Mouse (Mus musculus) MEL (cell line): ENCODE measurements around the gene Cysrt1. TPM values are rescaled to one million over a fixed set of nuclear protein-coding genes. Genes with fewer than 3 reads are reported as not detected.

Experiments
- DNase-seq: peaks from one replicate; pipeline ENCODE4 v3.0.0; 2011; ENCODE audit warnings: low read depth, low spot score
- H3K27ac ChIP-seq: 2 replicates; pipeline ENCODE4 v1.5.1; 2012; ENCODE audit warnings: low read depth, mild to moderate bottlenecking, control low read depth, low read length, moderate library complexity; ENCODE audit not compliant: control insufficient read depth
- H3K27me3 ChIP-seq, 2 experiments: fragments of 150-350 bp in 1 of 2; sonication (generic) in 1 of 2; 2 replicates each; pipeline ENCODE4 v1.6.1; 2012; ENCODE audit warnings: low read length in 2 of 2, mild to moderate bottlenecking in 2 of 2, improper control_type of control experiment in 1 of 2, moderate library complexity in 1 of 2; ENCODE audit not compliant: insufficient read depth in 2 of 2, control insufficient read depth in 1 of 2
- H3K36me3 ChIP-seq, 2 experiments: 2 replicates each; pipeline ENCODE4 v1.6.1; 2012 to 2014; ENCODE audit warnings: low read length in 2 of 2, improper control_type of control experiment in 1 of 2, inconsistent platforms in 1 of 2, mild to moderate bottlenecking in 1 of 2; ENCODE audit not compliant: insufficient read depth in 2 of 2, control insufficient read depth in 1 of 2
- H3K4me1 ChIP-seq, 2 experiments: fragments of 150-350 bp in 1 of 2; sonication (generic) in 1 of 2; 2 replicates each; pipeline ENCODE4 v1.6.1; 2012; ENCODE audit warnings: low read length in 2 of 2, improper control_type of control experiment in 1 of 2, mild to moderate bottlenecking in 1 of 2; ENCODE audit not compliant: insufficient read depth in 2 of 2, control insufficient read depth in 1 of 2
- H3K4me3 ChIP-seq, 2 experiments: fragments of 150-350 bp in 1 of 2; sonication (generic) in 1 of 2; 2 replicates each; pipeline ENCODE4 v1.5.1; 2012; ENCODE audit warnings: low read depth in 2 of 2, low read length in 2 of 2, mild to moderate bottlenecking in 2 of 2, moderate library complexity in 2 of 2, control low read depth in 1 of 2, improper control_type of control experiment in 1 of 2; ENCODE audit not compliant: control insufficient read depth in 1 of 2, insufficient read depth in 1 of 2
- H3K79me2 ChIP-seq: 2 replicates; pipeline ENCODE4 v1.6.1; 2012; ENCODE audit warnings: mild to moderate bottlenecking, low read length, moderate library complexity; ENCODE audit not compliant: control insufficient read depth, poor library complexity, insufficient read depth
- H3K9ac ChIP-seq: 2 replicates; pipeline ENCODE4 v1.6.1; 2012; ENCODE audit warnings: low read depth, mild to moderate bottlenecking, control low read depth, low read length, moderate library complexity; ENCODE audit not compliant: control insufficient read depth, poor library complexity, severe bottlenecking
- H3K9me3 ChIP-seq: fragments of 150-350 bp; sonication (generic); replicated peaks from 2 replicates; pipeline ENCODE4 v1.6.1; 2012; ENCODE audit warnings: mild to moderate bottlenecking, low read length, improper control_type of control experiment, moderate library complexity; ENCODE audit not compliant: insufficient read depth
- BHLHE40 ChIP-seq: IDR thresholded peaks from 2 replicates; pipeline ENCODE4 v1.6.1; 2012; ENCODE audit warnings: low read depth, mild to moderate bottlenecking, inconsistent platforms, low read length, improper control_type of control experiment, borderline replicate concordance
- CHD1 ChIP-seq: IDR thresholded peaks from 2 replicates; pipeline ENCODE4 v1.6.1; 2012; ENCODE audit warnings: low read depth, mild to moderate bottlenecking, inconsistent platforms, low read length, improper control_type of control experiment
- CHD2 ChIP-seq: IDR thresholded peaks from 2 replicates; pipeline ENCODE4 v1.6.1; 2011; ENCODE audit warnings: low read length, improper control_type of control experiment
- CTCF ChIP-seq, 3 experiments: IDR thresholded peaks in 2 of 3; conservative IDR thresholded peaks in 1 of 3; 2 replicates each; pipeline ENCODE4 v1.5.1; 2011 to 2012; ENCODE audit warnings: low read length in 3 of 3, low read depth in 2 of 3, mild to moderate bottlenecking in 2 of 3, improper control_type of control experiment in 1 of 3, inconsistent platforms in 1 of 3, mixed read lengths in 1 of 3, moderate library complexity in 1 of 3; ENCODE audit not compliant: control insufficient read depth in 1 of 3, insufficient read depth in 1 of 3, poor library complexity in 1 of 3, severe bottlenecking in 1 of 3
- E2F4 ChIP-seq: IDR thresholded peaks from 2 replicates; pipeline ENCODE4 v1.6.1; 2011; ENCODE audit warnings: low read depth, low read length, improper control_type of control experiment, borderline replicate concordance
- ELF1 ChIP-seq: IDR thresholded peaks from 2 replicates; pipeline ENCODE4 v1.6.1; 2014; ENCODE audit warnings: low read depth, mild to moderate bottlenecking, inconsistent platforms, low read length, improper control_type of control experiment, moderate library complexity
- EP300 ChIP-seq, 2 experiments: IDR thresholded peaks; 2 replicates each; pipeline ENCODE4 v1.6.1; 2011; ENCODE audit warnings: improper control_type of control experiment in 2 of 2, low read length in 2 of 2, low read depth in 1 of 2, mild to moderate bottlenecking in 1 of 2
- GATA1 ChIP-seq: IDR thresholded peaks from 2 replicates; pipeline ENCODE4 v1.6.1; 2011; ENCODE audit warnings: low read depth, low read length, improper control_type of control experiment
- HCFC1 ChIP-seq: IDR thresholded peaks from 2 replicates; pipeline ENCODE4 v1.6.1; 2012; ENCODE audit warnings: low read depth, mild to moderate bottlenecking, inconsistent platforms, low read length, improper control_type of control experiment, moderate library complexity
- JUND ChIP-seq: IDR thresholded peaks from 2 replicates; pipeline ENCODE4 v1.6.1; 2011; ENCODE audit warnings: low read depth, mild to moderate bottlenecking, improper control_type of control experiment, low read length
- KAT2A ChIP-seq: conservative IDR thresholded peaks from 2 replicates; pipeline ENCODE4 v1.6.1; 2012; ENCODE audit warnings: low read depth, low read length, improper control_type of control experiment, inconsistent platforms
- MAFK ChIP-seq: IDR thresholded peaks from 2 replicates; pipeline ENCODE4 v1.6.1; 2011; ENCODE audit warnings: low read depth, mild to moderate bottlenecking, low read length, improper control_type of control experiment, borderline replicate concordance
- MAX ChIP-seq: IDR thresholded peaks from 2 replicates; pipeline ENCODE4 v1.6.1; 2011; ENCODE audit warnings: low read length, improper control_type of control experiment
- MAZ ChIP-seq: IDR thresholded peaks from 2 replicates; pipeline ENCODE4 v1.6.1; 2012; ENCODE audit warnings: low read depth, mild to moderate bottlenecking, inconsistent platforms, low read length, improper control_type of control experiment
- MEF2A ChIP-seq: IDR thresholded peaks from 2 replicates; pipeline ENCODE4 v1.6.1; 2014; ENCODE audit warnings: low read depth, mild to moderate bottlenecking, inconsistent platforms, low read length, improper control_type of control experiment; ENCODE audit not compliant: poor library complexity, insufficient replicate concordance, severe bottlenecking; ENCODE audit errors: extremely low read depth
- MXI1 ChIP-seq: IDR thresholded peaks from 2 replicates; pipeline ENCODE4 v1.6.1; 2011; ENCODE audit warnings: mild to moderate bottlenecking, low read depth, low read length, improper control_type of control experiment
- MYC ChIP-seq: IDR thresholded peaks from 2 replicates; pipeline ENCODE4 v1.6.1; 2011; ENCODE audit warnings: low read depth, mild to moderate bottlenecking, low read length, improper control_type of control experiment, moderate library complexity
- POLR2A ChIP-seq, 2 experiments: IDR thresholded peaks; 2 replicates each; pipeline ENCODE4 v1.6.1; 2011 to 2012; ENCODE audit warnings: low read length in 2 of 2, mild to moderate bottlenecking in 2 of 2, control low read depth in 1 of 2, improper control_type of control experiment in 1 of 2, low read depth in 1 of 2, moderate library complexity in 1 of 2; ENCODE audit not compliant: control insufficient read depth in 1 of 2, insufficient read depth in 1 of 2, poor library complexity in 1 of 2
- POLR2AphosphoS2 ChIP-seq: IDR thresholded peaks from 2 replicates; pipeline ENCODE4 v1.6.1; 2011; ENCODE audit warnings: low read length, improper control_type of control experiment
- RAD21 ChIP-seq: IDR thresholded peaks from 2 replicates; pipeline ENCODE4 v1.6.1; 2011; ENCODE audit warnings: mild to moderate bottlenecking, low read depth, low read length, improper control_type of control experiment
- RCOR1 ChIP-seq: IDR thresholded peaks from 2 replicates; pipeline ENCODE4 v1.6.1; 2012; ENCODE audit warnings: low read depth, mild to moderate bottlenecking, inconsistent platforms, low read length, improper control_type of control experiment
- SMC3 ChIP-seq: IDR thresholded peaks from 2 replicates; pipeline ENCODE4 v1.6.1; 2011; ENCODE audit warnings: low read depth, low read length, improper control_type of control experiment
- TAL1 ChIP-seq: IDR thresholded peaks from 2 replicates; pipeline ENCODE4 v1.6.1; 2012; ENCODE audit warnings: mild to moderate bottlenecking, inconsistent platforms, low read length, moderate library complexity, mixed read lengths
- TCF12 ChIP-seq: IDR thresholded peaks from 2 replicates; pipeline ENCODE4 v1.6.1; 2014; ENCODE audit warnings: low read depth, mild to moderate bottlenecking, inconsistent platforms, low read length, improper control_type of control experiment, moderate library complexity
- UBTF ChIP-seq: IDR thresholded peaks from 2 replicates; pipeline ENCODE4 v1.6.1; 2012; ENCODE audit warnings: low read depth, mild to moderate bottlenecking, inconsistent platforms, low read length, improper control_type of control experiment, moderate library complexity, borderline replicate concordance; ENCODE audit not compliant: insufficient read depth
- USF1 ChIP-seq: IDR thresholded peaks from 2 replicates; pipeline ENCODE4 v1.6.1; 2014; ENCODE audit warnings: low read depth, mild to moderate bottlenecking, inconsistent platforms, low read length, improper control_type of control experiment, moderate library complexity
- USF2 ChIP-seq, 2 experiments: IDR thresholded peaks; 2 replicates each; pipeline ENCODE4 v1.6.1; 2011 to 2012; ENCODE audit warnings: improper control_type of control experiment in 2 of 2, low read length in 2 of 2, borderline replicate concordance in 1 of 2, inconsistent platforms in 1 of 2, low read depth in 1 of 2, mild to moderate bottlenecking in 1 of 2; ENCODE audit not compliant: insufficient read depth in 1 of 2
- ZKSCAN1 ChIP-seq: IDR thresholded peaks from 2 replicates; pipeline ENCODE4 v1.6.1; 2012; ENCODE audit warnings: low read depth, mild to moderate bottlenecking, inconsistent platforms, low read length, improper control_type of control experiment, moderate library complexity
- ZNF384 ChIP-seq: IDR thresholded peaks from 2 replicates; pipeline ENCODE4 v1.6.1; 2012; ENCODE audit warnings: low read depth, mild to moderate bottlenecking, inconsistent platforms, low read length, improper control_type of control experiment
- polyA plus RNA-seq, 2 experiments: library from polyadenylated mRNA; stranded (reverse) in 1 of 2; unstranded in 1 of 2; fragments of >175 nt in 1 of 2; fragments of >200 nt in 1 of 2; gene quantifications; 2 replicates each; pipeline versions ENCODE4 v1.2.1 to v1.2.4; 2012; ENCODE audit warnings: low replicate concordance in 2 of 2, low read depth in 1 of 2; ENCODE audit not compliant: insufficient read length in 2 of 2, insufficient read depth in 1 of 2, missing spikeins in 1 of 2
- total RNA-seq: library from RNA; depleted of rRNA; stranded (reverse); fragments of 300-350 nt; gene quantifications from 2 replicates; pipeline ENCODE4 v1.2.3, GENCODE M21; 2012

Gene Cysrt1
- total and polyA plus RNA-seq, 3 experiments = 0.15 to 0.19 TPM; not detected in 1

- DNase-seq = no peak
- no peak for TF ChIP-seq MXI1
- no peak for TF ChIP-seq RAD21
- TF ChIP-seq MAZ = no peak
- no peak for TF ChIP-seq CTCF (IDR thresholded peaks at IDR 0.05 in 2 of 3, conservative IDR thresholded peaks at IDR 0.05 in 1 of 3; ENCODE audit: control insufficient read depth in 1 of 3, insufficient read depth in 1 of 3, low read depth in 2 of 3, low read length in 3 of 3, poor library complexity in 1 of 3, severe bottlenecking in 1 of 3)
- no peak for TF ChIP-seq UBTF
- no peak for TF ChIP-seq KAT2A
- no peak for TF ChIP-seq RCOR1
- TF ChIP-seq BHLHE40 = no peak
- TF ChIP-seq USF2 (IDR thresholded peaks at IDR 0.05; ENCODE audit: borderline replicate concordance in 1 of 2, insufficient read depth in 1 of 2, low read depth in 1 of 2, low read length in 2 of 2) = no peak
- TF ChIP-seq JUND = no peak
- TF ChIP-seq POLR2A (IDR thresholded peaks at IDR 0.05; ENCODE audit: control insufficient read depth in 1 of 2, insufficient read depth in 1 of 2, low read depth in 1 of 2, low read length in 2 of 2, poor library complexity in 1 of 2) = no peak
- TF ChIP-seq HCFC1 = no peak
- no peak for TF ChIP-seq ELF1
- TF ChIP-seq USF1 = no peak
- TF ChIP-seq POLR2AphosphoS2 = no peak
- no peak for TF ChIP-seq CHD1
- no peak for TF ChIP-seq ZKSCAN1
- Histone ChIP-seq H3K9me3 (no peaks in the 10 kb centered on the region), H3K27me3 (no peaks in the 10 kb centered on the region), H3K4me3 (no peak overlapping the region), H3K4me1 (peaks cover 7 to 35% of the 10 kb centered on the region in 2 experiments), H3K27ac (no peak overlapping the region), H3K79me2 (no peaks in the 10 kb centered on the region), H3K36me3 (peaks cover 0 to 11% of the 10 kb centered on the region in 2 experiments; a peak in 2 of 4 replicates), H3K9ac (no peak overlapping the region)
These were observed 48.0 kb upstream of the Cysrt1 start for GRCm38 (mm10) chr2:25290101-25290815.

DNA sequence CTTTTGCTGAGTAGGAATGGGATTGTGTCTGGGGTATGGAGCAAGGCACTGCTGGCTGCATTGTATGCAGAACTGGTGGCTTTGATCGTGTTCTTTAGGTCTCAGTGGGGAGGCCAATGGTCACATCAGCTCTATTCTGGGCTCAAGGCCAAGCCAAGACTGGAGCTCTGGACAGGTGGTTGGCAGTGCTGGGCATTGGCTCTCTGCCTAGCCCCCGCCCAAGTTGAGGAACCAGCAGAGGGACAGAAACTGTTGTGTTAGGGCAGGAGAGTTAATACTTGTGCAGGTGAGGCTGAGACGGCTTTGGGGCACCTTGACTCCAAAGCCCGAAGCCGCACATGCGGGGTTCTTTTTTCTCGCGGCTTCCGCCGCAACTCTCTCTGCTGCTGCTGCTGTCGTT is 47.4 kb upstream of the Cysrt1 start, which contains the start of gene Lrrc26:
Gene Lrrc26 (plus strand): TSS at position 265 of the 400 bp plus-strand sequence.
- no peak for TF ChIP-seq MAFK
- no peak for TF ChIP-seq GATA1
- TF ChIP-seq MAZ = no peak
- TF ChIP-seq CHD1 = no peak
- no peak for TF ChIP-seq SMC3
- no peak for TF ChIP-seq TCF12
- TF ChIP-seq JUND = no peak
- no peak for TF ChIP-seq TAL1
- TF ChIP-seq EP300 (IDR thresholded peaks at IDR 0.05; ENCODE audit: low read depth in 1 of 2, low read length in 2 of 2) = no peak
- TF ChIP-seq E2F4 = no peak
- TF ChIP-seq CHD2 = no peak
- TF ChIP-seq MEF2A = no peak
- no peak for TF ChIP-seq RAD21
- TF ChIP-seq MAX = no peak
- no peak for TF ChIP-seq ZNF384
- no peak for TF ChIP-seq MYC
- no peaks in the 10 kb centered on the region for H3K27me3 ChIP-seq
- no peak within 1 kb of the TSS for H3K4me3 ChIP-seq
- H3K36me3 ChIP-seq = peaks cover 0 to 11% of the 10 kb centered on the region in 2 experiments; a peak in 2 of 4 replicates
- no peak within 1 kb of the TSS for H3K9ac ChIP-seq
- H3K4me1 ChIP-seq = peaks cover 7 to 35% of the 10 kb centered on the region in 2 experiments
- no peaks in the 10 kb centered on the region for H3K9me3 ChIP-seq
- no peak within 1 kb of the TSS for H3K27ac ChIP-seq
- H3K79me2 ChIP-seq = no peaks in the 10 kb centered on the region
- no peak for DNase-seq
